Mouse (Mus musculus) kidney, adult 2 months (tissue): ENCODE data around the gene Pate2. TPM values are rescaled to one million over a fixed set of nuclear protein-coding genes. Genes with fewer than 3 reads are reported as not detected.

Experiments used
- DNase-seq: peaks from one replicate; pipeline ENCODE4 v3.0.0; 2021
- H3K27ac ChIP-seq: fragments of 200-500 bp; 2 replicates; pipeline ENCODE4 v1.5.1; 2012; ENCODE audit warnings: low read depth, low read length, control low read depth, inconsistent platforms; ENCODE audit not compliant: insufficient read depth
- H3K27me3 ChIP-seq: fragments of 200-500 bp; replicated peaks from 2 replicates; pipeline ENCODE4 v1.6.1; 2012; ENCODE audit warnings: mild to moderate bottlenecking, moderate library complexity, low read length, inconsistent platforms; ENCODE audit not compliant: control insufficient read depth, insufficient read depth
- H3K36me3 ChIP-seq: fragments of 200-500 bp; 2 replicates; pipeline ENCODE4 v1.6.1; 2012; ENCODE audit warnings: mild to moderate bottlenecking, moderate library complexity, low read length, inconsistent platforms; ENCODE audit not compliant: control insufficient read depth, insufficient read depth
- H3K4me1 ChIP-seq: fragments of 200-500 bp; 2 replicates; pipeline ENCODE4 v1.6.1; 2011; ENCODE audit warnings: low read length; ENCODE audit not compliant: control insufficient read depth, insufficient read depth
- H3K4me3 ChIP-seq: fragments of 200-500 bp; 2 replicates; pipeline ENCODE4 v1.5.1; 2011; ENCODE audit warnings: mild to moderate bottlenecking, low read depth, low read length, control low read depth; ENCODE audit not compliant: insufficient read depth
- CTCF ChIP-seq: fragments of 200-500 bp; conservative IDR thresholded peaks from 2 replicates; pipeline ENCODE4 v1.5.1; 2011; ENCODE audit warnings: low read depth, mild to moderate bottlenecking, control low read depth, low read length, moderate library complexity, mixed read lengths; ENCODE audit not compliant: insufficient read depth, insufficient read length
- POLR2A ChIP-seq: fragments of 200-500 bp; IDR thresholded peaks from one replicate; pipeline ENCODE4 v1.6.1; 2011; ENCODE audit warnings: low read depth, low read length, control low read depth
- WGBS: fragments of 180-500 bp; shearing (Covaris S2); methylation state at CpG from one replicate; pipeline ENCODE4 v1.1.7; 2018; 5-methylcytosine and 5-hydroxymethylcytosine counted together
- polyA plus RNA-seq: library from polyadenylated mRNA; depleted of rRNA; stranded (reverse); fragments of >200 nt; gene quantifications from 2 replicates; pipeline ENCODE4 v1.2.3, GENCODE M21; 2012

Gene Pate2
- polyA plus RNA-seq, 1 experiment = 0.05 TPM

DNA sequence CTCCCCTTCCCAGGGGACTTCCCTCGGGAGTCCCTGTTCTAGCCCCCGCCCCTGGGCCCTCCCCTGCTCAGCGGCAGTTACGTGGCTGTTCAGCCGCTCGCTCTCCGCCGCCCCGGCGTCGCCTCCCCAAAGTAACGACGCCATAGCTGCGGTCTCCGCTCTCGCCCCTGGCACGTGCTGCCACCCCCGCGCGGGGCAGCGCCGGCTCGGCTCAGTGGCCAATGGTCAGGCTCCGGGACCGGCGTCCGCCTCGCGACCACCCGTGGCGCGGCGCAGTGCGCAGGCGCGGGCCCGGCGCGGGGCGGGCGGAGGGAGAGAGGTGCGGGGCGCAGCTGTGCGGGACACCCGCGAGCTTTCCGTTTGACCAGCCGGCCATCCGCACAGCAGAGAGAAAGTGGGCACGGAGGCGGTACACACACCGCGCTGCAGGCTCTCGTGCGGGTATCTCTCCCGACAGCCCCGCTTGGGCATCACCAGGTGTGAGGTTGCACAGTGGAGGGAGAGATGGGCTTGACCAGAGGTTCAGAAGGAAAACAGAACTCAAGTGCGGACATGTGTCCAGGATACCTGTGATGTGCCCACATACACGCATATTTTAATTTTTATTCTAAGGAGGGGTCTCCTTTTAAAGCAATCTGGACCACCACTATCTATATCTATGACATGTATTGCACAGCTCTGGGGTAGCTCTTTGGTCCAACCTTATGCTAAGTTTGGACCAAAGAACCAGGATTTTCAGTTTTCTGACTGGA is 11.7 kb upstream of the Pate2 start, which contains the start of the genes Ddx25 and Pus3:
Gene Ddx25, minus strand, starts transcription at position 272 of the 752 bp plus-strand sequence.
Gene Pus3, plus strand, starts transcription at position 339 of the 752 bp plus-strand sequence.
- Histone ChIP-seq H3K27ac (no peak within 1 kb of the TSS), H3K4me1 (no peaks in the 10 kb centered on the region; the same call in 1 of the 2 replicates), H3K4me3 (peak within 1 kb of the TSS; percentile 78), H3K27me3 (no peaks in the 10 kb centered on the region), H3K36me3 (no peaks in the 10 kb centered on the region)
- TF ChIP-seq CTCF = no peak
- TF ChIP-seq POLR2A = no peak
- 1% methylated on average over 59 of the region's 59 CpGs for WGBS
- DNase-seq = no peak

DNA sequence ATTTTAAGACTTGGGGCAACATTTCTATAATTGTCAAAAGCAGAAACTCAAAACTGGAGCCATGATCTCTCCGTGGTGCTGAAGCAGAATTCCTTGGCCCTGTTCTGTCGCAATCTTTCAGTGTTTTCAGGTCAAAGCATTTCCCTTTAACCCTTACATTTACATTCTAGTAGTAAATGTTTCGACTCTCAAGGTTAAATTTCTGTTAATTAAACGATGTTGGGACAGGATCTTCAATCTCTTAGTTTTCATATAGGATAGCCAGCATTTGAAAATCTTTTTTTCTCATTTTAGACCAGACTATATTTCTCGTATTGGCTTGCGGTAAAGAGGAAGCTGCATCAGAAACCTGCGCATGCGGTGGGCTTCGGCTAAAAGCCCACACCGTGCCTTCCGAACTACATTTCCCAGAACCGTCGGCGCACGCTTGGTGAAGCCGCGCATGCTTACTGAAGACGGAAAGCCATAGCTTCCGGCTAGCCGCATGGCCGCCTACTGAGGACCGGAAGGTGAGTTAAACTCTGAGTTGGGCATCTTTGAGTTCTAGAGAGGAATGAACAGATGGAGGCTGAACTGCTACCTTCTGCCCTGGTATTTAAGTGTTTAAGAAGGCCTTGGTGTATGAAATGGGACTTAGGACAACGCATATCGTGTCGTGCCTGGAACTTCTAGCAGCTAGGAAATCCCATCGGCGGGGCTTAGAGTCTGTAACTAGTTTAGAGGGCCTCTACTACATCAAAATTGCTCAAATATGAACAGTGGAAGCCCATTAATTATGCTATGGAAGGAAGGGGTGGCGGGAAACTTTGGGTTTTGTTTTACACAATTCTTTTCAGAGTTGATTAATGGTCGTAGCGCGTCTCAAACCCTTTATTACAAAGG is 10.8 kb upstream of the Pate2 start:
- H3K4me3 ChIP-seq = peak overlapping the region; percentile 78
- H3K27me3 ChIP-seq = no peaks in the 10 kb centered on the region
- DNase-seq = peak; percentile 85
- no peaks in the 10 kb centered on the region for H3K36me3 ChIP-seq
- H3K4me1 ChIP-seq = no peaks in the 10 kb centered on the region; the same call in 1 of the 2 replicates
- TF ChIP-seq CTCF (no peak), POLR2A (peak; percentile 47)
- H3K27ac ChIP-seq = no peak overlapping the region
- 1% methylated on average over 31 of the region's 31 CpGs for WGBS

- Histone ChIP-seq H3K27me3 (no peaks in the 10 kb centered on the region), H3K27ac (no peak overlapping the region), H3K4me1 (no peaks in the 10 kb centered on the region; the same call in 1 of the 2 replicates), H3K36me3 (peaks cover 6% of the 10 kb centered on the region), H3K4me3 (no peak overlapping the region)
- 96% methylated on average over 11 of the region's 11 CpGs for WGBS
- no peak for DNase-seq
- TF ChIP-seq POLR2A (no peak), CTCF (no peak)
Observed at GRCm38 (mm10) chr9:35561076-35561475, 9.0 kb upstream of the Pate2 start.

- 85% methylated on average over 6 of the region's 6 CpGs for WGBS
- H3K27me3 ChIP-seq = no peaks in the 10 kb centered on the region
- no peak overlapping the region for H3K27ac ChIP-seq
- no peak overlapping the region for H3K4me3 ChIP-seq
- H3K4me1 ChIP-seq = no peaks in the 10 kb centered on the region; the same call in 1 of the 2 replicates
- no peak for DNase-seq
- peaks cover 7% of the 10 kb centered on the region for H3K36me3 ChIP-seq
- TF ChIP-seq CTCF = no peak
- TF ChIP-seq POLR2A = no peak
Observed at GRCm38 (mm10) chr9:35561583-35561982, 8.5 kb upstream of the Pate2 start.

DNA sequence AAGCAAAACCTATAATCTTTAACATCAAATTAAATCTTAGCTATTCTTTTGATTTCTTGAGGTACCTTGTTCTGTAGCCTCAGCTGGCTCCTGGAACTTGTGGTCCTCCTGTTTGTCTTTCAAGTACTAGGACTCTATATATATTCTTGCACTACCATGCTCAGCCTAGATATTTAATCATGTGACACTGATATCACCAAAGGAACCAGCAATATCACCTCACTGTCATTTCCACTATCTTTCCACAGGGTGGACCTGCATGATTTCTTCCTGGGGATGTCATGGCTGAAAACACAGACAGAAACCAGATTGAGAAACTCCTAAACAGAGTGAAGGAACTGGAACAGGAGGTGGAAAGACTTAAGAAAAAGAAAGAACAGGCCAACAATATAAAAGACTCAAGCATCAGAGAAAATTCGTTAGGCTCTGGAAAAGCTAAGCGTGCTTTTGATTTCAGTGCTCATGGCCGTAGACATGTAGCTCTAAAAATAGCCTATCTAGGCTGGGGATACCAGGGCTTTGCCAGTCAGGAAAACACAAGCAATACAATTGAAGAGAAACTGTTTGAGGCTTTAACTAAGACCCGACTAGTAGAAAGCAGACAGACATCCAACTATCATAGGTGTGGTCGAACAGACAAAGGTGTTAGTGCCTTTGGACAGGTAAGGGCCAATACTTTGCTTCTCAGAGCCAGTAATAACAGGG is 5.4 kb upstream of the Pate2 start:
- Histone ChIP-seq H3K4me1 (no peaks in the 10 kb centered on the region; the same call in 1 of the 2 replicates), H3K27me3 (no peaks in the 10 kb centered on the region), H3K4me3 (no peak overlapping the region), H3K27ac (no peak overlapping the region), H3K36me3 (peaks cover 7% of the 10 kb centered on the region)
- TF ChIP-seq CTCF = no peak
- no peak for TF ChIP-seq POLR2A
- no peak for DNase-seq
- WGBS = 93% methylated on average over 5 of the region's 5 CpGs

- no peak for DNase-seq
- Histone ChIP-seq H3K36me3 (peaks cover 7% of the 10 kb centered on the region), H3K27me3 (no peaks in the 10 kb centered on the region), H3K27ac (no peak overlapping the region), H3K4me3 (no peak overlapping the region), H3K4me1 (no peaks in the 10 kb centered on the region)
- TF ChIP-seq CTCF (no peak), POLR2A (no peak)
- WGBS = 85% methylated on average over 3 of the region's 3 CpGs
Observed at GRCm38 (mm10) chr9:35567995-35568394, 2.1 kb upstream of the Pate2 start.

DNA sequence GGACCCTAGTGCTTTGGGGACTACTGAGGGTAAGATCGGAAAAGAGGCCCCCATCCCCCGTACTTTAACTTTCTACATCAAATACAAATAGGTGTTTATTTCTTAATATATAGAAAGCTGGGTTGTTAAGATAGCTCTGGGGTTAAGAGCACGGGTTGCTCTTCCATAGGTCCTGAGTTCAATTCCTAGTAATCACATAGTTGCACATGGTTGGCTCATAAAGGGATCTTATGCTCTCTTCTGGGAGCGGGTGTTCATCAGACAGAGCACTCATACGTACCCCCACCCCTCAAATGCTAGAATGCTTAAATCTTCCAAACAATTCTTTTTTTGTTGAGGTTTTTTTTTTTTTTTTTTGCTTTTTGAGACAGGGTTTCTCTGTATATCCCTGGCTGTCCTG is 579 bp downstream of the Pate2 start:
- 13% methylated on average over 5 of the region's 5 CpGs for WGBS
- no peak overlapping the region for H3K27ac ChIP-seq
- DNase-seq = no peak
- peaks cover 1% of the 10 kb centered on the region; the same call in 1 of the 2 replicates for H3K36me3 ChIP-seq
- H3K4me1 ChIP-seq = no peaks in the 10 kb centered on the region
- no peak for TF ChIP-seq CTCF
- TF ChIP-seq POLR2A = no peak
- H3K27me3 ChIP-seq = peaks cover 1% of the 10 kb centered on the region; the same call in 1 of the 2 replicates
- H3K4me3 ChIP-seq = no peak overlapping the region; the same call in 1 of the 2 replicates
